Mouse (Mus musculus): ENCODE data around the gene Atp6v1e1.
A peak's percentile ranks its signal among the peaks of the same experiment; 100 is the strongest.
"Not testable (repeated sequence)": the region's sequence is repeated elsewhere in the genome, so short reads cannot be mapped to it uniquely, and the experiment has no call there.

Atp6v1e1 gene

DNA sequence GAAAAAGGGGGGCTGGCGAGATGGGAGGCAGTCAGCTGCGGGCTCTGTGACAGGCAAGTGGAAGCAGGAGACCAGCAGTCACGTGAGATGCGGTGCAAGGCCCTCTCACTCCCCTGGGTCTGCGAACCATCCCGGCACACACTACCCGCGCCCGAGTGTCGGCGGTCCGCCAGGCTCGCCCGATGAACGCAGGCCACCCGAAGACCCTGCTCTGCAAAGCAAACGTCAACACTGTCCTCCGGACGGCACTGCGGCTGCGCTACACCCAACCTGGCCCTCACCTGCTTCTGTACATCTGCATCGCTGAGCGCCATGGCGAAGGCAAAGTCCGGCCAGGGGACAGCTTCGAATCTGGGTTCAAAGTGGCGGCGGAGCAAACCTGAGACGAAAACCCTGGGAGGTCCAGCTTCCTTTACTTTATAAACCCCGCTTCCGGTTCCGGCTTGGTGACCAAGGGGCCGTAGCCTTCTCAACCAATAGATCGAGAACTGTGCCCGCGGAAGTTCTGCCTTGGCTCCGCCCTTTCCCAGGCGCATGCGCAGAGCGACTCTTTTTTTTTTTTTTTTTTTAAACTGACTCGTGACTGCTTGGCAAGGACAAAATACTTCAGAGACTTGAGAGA is at the start of gene Atp6v1e1:
Gene Atp6v1e1 (minus strand): TSS at position 487 of the 622 bp plus-strand sequence.
- DNase-seq (ENCODE audit: low read depth, low spot score), result peak; percentile 98

GRCm38 (mm10) chr6:120871286-120871685 is 48.7 kb upstream of the Atp6v1e1 start:
- DNase-seq (ENCODE audit: low read depth, low spot score), result no peak

DNA sequence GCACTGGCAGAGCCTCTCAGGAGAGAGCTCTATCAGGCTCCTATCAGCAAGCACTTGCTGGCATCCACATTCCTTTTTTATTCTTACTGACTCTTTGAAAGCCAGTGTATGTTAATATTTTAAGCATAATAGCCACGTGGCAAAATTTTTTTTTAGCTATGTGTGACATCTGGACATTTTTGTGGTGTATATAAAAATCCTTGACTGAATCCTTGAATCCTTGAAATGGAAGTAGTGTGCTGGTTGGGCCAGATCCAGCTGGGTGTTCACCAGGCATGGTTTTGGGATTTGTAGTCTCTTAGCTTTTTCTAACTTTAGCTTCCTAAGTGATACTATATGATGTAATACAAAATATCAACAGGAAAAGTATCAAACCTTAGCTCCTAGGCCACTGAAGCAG is 46.2 kb upstream of the Atp6v1e1 start:
- DNase-seq (ENCODE audit: low read depth, low spot score), result peak; percentile 71

DNA sequence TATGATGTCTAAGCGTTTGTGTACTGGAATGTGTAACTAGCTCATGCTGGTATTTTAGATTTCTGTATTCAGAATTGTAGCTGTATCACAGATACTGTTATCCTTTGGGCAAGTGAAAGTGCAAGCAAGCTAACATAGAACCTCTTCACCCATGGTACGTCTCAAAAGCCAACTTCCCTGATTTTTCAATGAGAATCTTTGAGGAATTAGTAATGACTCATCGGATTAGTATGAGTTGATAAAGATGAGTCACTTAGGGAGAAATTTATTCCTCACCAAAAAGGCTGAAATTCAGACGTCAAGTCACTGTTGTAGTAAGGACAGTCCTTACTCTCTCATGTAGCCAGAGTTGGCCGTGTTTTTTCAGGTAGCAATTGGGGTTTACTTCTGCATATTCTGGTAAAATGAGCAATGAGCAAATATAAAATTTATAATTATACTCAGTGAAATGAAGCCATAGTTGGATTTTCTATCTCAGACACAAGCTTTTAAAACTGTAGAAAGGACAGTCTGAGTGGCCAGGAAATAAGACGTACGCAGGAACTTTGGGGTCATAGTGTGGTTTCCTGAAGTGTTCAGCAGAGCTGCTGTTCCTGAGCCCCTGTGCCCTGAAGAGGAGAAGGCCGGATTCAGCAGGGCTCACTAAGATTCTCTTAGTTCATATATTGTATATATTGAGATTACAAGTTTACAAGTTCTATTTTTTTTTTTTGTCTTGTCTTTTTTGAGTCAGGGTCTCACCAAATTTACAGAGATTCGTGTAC is 43.6 kb upstream of the Atp6v1e1 start:
- DNase-seq (ENCODE audit: low read depth, low spot score), result peak; percentile 22

GRCm38 (mm10) chr6:120860079-120860478 is 37.5 kb upstream of the Atp6v1e1 start:
- no peak for DNase-seq (ENCODE audit: low read depth, low spot score)

- DNase-seq (ENCODE audit: low read depth, low spot score), result peak; percentile 88
Observed at GRCm38 (mm10) chr6:120858217-120858711, 35.7 kb upstream of the Atp6v1e1 start.

DNA sequence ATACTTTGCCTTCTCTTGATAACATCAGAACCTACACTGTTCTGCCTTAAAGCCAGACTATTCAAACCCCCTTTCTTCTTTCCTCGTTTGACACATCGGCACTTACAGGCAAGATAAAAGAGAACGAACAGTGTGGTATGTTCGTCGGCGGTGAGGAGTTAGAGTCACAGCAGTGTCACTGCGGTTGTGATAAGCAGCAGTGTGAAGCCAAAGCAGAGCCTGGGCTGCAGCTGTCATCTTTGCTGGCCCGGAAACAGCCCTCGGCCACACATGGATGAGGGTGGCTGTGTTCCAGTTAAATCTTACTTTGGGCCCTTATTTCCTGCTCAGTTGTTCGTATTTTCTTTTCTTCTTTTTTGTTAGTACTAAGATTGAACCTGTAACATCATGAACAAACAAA is 31.8 kb upstream of the Atp6v1e1 start:
- DNase-seq (ENCODE audit: low read depth, low spot score), result peak; percentile 15

DNA sequence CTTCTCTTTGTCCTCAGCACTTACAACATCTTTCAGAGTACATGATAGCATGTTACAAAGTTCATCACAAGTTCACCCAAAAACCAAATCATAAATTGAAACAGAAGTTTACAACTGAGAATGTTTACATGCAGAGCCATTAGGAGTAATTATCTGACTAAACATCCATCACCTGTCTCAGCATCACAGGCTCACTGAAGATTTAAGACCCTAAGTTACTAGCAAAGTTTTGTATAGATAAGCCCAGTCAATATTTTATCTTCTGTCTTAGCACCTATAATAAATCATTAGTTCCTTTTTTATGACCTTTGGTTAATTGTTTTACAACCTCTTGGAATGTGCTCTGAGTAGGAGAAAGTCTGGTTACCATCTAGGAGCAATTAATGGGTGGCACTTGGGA is 28.1 kb upstream of the Atp6v1e1 start:
- DNase-seq (ENCODE audit: low read depth, low spot score), result not testable (repeated sequence)

GRCm38 (mm10) chr6:120841754-120842153 is 19.2 kb upstream of the Atp6v1e1 start:
- DNase-seq (ENCODE audit: low read depth, low spot score), result no peak

- DNase-seq (ENCODE audit: low read depth, low spot score), result no peak
Observed at GRCm38 (mm10) chr6:120840258-120840657, 17.7 kb upstream of the Atp6v1e1 start.

- no peak for DNase-seq (ENCODE audit: low read depth, low spot score)
Observed at GRCm38 (mm10) chr6:120837152-120837530, 14.5 kb upstream of the Atp6v1e1 start.

- peak; percentile 24 for DNase-seq (ENCODE audit: low read depth, low spot score)
Observed at GRCm38 (mm10) chr6:120836389-120837151, 14.0 kb upstream of the Atp6v1e1 start.

DNA sequence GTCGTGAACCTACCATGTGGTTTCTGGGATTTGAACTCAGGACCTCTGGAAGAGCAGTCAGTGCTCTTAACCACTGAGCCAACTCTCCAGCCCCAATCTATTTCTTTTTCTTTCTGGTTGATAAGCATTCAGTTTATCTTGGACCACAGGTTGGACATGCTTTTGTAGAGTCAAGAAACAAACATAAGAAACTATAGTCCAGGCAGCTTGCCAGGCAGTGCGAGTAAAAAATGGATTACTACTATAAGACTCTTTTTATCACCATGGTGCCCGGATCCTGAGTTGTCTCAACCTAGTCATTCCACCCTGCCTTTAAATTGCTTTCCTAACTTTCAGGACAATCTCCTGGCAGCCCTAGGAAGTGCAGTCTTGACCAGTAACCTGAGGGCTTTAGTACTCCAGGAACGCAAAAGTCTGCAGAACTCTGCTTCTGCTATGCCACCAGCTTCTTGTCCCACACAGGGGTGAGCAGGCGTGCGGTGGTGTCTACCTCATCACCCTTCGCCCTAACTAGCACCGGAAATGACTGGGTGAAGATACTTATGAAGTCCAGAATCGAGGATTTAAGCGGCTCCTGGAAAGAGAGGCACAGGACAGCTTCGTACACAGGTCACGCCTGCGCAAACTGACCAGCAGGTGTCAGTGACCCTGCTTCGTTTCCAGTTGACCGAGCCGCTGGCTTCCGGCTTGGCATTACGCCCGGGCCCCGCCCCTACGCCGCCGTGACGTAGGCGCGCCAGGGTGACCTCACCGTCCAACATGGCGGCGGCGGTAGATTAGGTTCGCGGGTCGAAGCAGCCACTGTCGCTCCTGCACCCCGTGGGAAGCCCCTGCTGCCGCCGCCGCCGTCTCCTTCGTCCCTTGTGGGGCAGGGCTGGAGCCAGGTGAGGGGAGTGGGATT is 13.1 kb upstream of the Atp6v1e1 start, which contains the start of gene Bcl2l13:
Gene Bcl2l13 (plus strand): TSS at position 739 of the 901 bp plus-strand sequence.
- peak; percentile 91 for DNase-seq (ENCODE audit: low read depth, low spot score)

DNA sequence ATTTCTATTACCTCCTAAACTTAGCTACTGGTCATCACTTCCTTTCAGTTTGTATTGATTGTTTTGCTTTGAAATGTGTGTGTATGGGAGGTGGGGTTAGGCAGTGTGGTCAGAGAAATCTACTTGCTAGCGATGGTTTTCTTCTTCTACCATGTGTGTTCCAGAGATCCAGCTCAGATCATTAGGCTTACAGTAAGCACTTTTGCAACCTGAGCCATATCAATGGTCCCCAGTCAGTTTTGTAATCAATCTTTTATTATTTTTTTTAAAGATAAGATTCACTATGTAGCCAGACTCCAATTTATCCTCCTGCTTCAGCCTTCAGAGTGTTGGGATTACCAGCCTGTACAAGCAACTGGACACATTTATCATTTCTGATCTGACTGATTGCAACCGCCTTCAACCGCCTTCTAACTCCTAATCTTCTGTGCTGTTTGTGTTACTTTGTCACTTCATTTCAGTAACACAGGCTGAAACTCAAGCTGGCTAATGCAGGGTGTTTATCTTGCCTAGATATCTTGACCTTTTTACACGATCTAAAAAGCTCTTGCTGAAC is 12.3 kb upstream of the Atp6v1e1 start:
- no peak for DNase-seq (ENCODE audit: low read depth, low spot score)

DNA sequence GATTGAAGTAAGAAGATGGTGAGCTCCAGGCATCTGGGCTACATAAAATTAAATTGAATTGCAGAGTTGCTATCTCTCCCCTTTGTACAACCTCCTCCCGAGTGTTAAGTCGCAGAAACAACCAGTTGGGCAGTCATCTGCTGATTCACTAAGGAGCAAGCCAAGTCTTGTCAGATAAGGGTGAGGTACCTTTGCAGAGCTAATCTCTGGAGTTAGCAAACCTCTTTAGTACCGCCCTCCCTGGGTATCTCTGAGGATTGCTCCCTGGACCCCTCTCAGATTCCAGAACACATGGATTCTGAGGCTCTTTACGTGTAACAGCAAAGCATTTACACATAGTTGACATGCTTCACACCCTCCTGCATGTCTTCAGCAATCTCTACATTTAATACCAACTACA is 9.5 kb upstream of the Atp6v1e1 start:
- no peak for DNase-seq (ENCODE audit: low read depth, low spot score)

DNA sequence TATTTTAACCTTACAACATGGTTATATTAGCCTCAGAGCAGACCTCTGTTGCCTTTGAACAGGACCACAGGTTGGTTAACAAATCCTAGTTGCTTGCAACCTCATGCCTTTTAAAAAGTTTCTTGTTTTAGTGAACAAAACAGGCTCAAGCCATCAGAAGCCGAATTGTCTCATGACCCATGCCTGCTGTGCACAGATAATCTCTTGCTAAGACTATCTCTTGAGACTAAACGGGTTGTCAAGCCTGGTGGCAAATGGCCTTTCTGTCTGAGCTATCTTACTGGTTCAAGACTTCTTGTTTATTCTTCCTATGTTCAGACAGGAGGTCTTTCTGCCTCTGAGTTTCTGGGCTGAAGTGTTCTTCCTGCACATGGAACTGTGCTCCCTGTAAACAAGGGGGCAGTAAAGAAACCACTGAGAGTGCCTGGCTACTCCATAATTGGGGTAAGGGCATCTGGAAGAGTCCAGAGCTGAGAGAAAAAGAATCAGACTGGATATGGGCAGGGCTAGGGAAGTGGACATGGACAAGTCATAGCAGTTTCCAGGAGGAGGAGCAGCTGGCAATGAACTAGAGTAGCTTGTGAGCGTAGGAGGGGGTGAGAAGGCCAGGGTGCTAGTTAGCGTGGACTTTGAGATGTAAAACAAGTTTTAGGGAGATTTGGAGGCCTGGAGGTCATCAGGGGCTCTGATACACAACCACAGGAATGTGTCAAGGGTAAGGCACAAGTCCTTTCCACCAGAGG is 8.4 kb upstream of the Atp6v1e1 start:
- no peak for DNase-seq (ENCODE audit: low read depth, low spot score)

GRCm38 (mm10) chr6:120830056-120830455 is 7.5 kb upstream of the Atp6v1e1 start:
- DNase-seq (ENCODE audit: low read depth, low spot score), result no peak

DNA sequence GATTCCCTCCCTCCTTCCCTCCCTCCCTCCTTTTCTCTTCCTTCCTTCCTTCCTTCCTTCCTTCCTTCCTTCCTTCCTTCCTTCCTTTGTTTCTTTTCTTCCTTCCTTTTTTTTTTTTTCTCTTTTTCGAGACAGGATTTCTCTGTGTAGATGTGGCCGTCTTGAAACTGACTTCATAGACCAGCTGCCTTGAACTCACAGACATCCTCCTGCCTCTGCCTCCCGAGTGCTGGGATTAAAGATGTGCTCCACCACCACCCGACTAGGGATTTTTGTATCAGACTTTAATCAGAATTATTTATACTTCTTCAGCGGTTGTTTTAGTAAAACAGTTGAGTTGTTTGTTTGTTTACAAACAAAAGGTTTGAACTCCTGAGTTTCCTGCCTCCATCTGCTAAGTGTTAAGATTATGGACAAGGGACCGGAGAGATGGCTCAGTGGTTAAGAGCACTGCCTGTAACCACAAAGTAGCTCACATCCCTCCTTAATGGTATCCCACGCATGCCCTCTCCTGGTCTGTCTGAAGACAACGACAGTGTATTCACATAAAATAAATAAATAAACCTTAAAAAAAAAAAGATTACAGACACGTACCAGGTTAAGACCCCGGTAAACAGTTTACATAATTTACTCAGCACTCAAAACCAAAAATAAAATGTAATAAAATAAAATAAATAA is 483 bp upstream of the Atp6v1e1 start:
- peak; percentile 71 for DNase-seq (ENCODE audit: low read depth, low spot score)

DNA sequence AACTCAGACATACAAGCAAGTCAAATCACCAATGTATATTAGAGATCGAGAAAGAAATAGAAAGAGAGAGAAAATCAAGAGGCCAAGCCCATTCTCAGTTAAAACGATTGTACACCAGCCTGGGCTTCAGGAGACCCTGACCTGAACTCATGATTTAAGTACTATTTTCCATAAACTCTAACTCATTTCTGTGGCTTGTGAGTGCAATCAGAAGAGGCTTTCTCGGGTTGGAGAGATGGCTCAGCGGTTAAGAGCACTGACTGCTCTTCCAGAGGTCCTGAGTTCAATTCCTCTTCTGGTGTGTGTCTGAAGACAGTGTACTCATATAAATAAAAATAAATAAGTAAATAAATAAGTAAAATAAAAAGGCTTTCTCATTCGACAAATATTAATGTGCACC is 878 bp downstream of the Atp6v1e1 start:
- DNase-seq (ENCODE audit: low read depth, low spot score), result no peak

DNA sequence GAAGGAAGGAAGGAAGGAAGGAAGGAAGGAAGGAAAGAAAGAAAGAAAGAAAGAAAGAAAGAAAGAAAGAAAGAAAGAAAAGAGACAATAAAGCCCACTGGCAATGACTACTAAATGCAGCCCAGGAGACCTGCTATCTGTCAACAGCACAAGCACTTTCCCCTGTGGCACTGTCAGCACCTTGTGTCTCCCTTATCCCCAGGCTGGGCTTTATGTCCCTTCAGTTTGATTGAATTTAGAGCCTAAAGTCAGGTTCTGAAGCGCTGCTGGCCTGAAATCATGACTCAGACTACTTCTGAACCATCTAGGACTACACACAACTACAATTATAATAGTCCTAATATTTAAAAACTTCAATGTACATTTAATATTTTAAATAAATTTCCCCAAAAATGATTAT is 1.7 kb downstream of the Atp6v1e1 start:
- no peak for DNase-seq (ENCODE audit: low read depth, low spot score)

Measured in brain, adult 2 months (tissue).